Mouse (Mus musculus): ENCODE data around the gene Ank2. TPM values are rescaled to one million over a fixed set of nuclear protein-coding genes. Genes with fewer than 3 reads are reported as not detected.

Ank2 gene
- polyA plus RNA-seq, 1 experiment = 0.29 TPM

- Histone ChIP-seq H3K36me3 (ENCODE audit: control insufficient read depth) (no peaks in the 10 kb centered on the region), H3K27me3 (ENCODE audit: control insufficient read depth) (no peaks in the 10 kb centered on the region), H3K4me3 (replicated peaks) (no peak overlapping the region), H3K9me3 (ENCODE audit: control insufficient read depth, low read length) (peaks cover 14% of the 10 kb centered on the region), H3K4me1 (ENCODE audit: control insufficient read depth) (no peaks in the 10 kb centered on the region)
- TF ChIP-seq GATA1 (IDR thresholded peaks at IDR 0.05; ENCODE audit: low read length) = no peak
- TF ChIP-seq TAL1 (IDR thresholded peaks at IDR 0.05; ENCODE audit: low read length) = no peak
Measured at GRCm38 (mm10) chr3:127107281-127107680, 391.9 kb downstream of the Ank2 start.

DNA sequence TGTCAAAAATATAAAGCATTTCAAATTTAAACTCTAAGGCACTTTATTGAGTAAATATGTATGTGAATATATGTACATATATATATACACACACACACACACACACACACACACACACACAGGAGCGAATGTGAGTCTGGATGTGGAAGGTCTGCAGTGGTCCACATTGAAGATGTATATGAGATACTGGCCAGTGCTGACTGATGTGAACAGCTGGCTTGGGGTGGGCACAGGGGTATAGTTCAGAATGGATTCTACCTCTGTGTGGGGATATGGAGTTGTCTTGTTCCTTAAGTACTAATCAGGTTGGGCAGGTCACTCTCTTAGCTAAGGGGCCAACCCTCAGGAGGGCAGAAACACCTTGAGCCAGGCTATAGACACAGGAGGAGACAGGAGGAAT is 397.8 kb downstream of the Ank2 start:
- Histone ChIP-seq H3K4me3 (replicated peaks) (no peak overlapping the region), H3K36me3 (ENCODE audit: control insufficient read depth) (no peaks in the 10 kb centered on the region), H3K27me3 (ENCODE audit: control insufficient read depth) (no peaks in the 10 kb centered on the region), H3K9me3 (ENCODE audit: control insufficient read depth, low read length) (peaks cover 7% of the 10 kb centered on the region; the same call in 1 of the 2 replicates), H3K4me1 (ENCODE audit: control insufficient read depth) (no peaks in the 10 kb centered on the region)
- TF ChIP-seq GATA1 (IDR thresholded peaks at IDR 0.05; ENCODE audit: low read length) (no peak), TAL1 (IDR thresholded peaks at IDR 0.05; ENCODE audit: low read length) (no peak)

DNA sequence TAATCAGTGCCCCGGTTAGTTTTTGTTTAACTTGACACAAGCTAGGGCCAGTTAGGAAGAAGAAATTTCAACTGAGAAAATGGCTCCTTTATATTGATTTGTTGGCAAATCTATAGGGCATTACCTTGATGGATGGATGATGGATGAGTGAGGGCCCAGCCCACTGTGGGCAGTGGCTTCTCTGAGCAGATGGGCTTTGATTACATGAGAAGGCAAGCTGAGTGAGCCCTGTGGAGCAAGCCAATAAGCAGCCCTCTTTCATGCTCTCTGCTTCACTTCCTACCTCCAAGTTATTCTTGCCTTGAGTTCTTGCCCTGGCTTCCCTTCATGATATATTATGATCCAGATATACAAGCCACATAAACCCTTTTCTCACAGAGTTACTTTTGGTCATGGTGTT is 401.4 kb downstream of the Ank2 start:
- Histone ChIP-seq H3K4me1 (ENCODE audit: control insufficient read depth) (no peaks in the 10 kb centered on the region), H3K27me3 (ENCODE audit: control insufficient read depth) (no peaks in the 10 kb centered on the region), H3K9me3 (ENCODE audit: control insufficient read depth, low read length) (peaks cover 2% of the 10 kb centered on the region; the same call in 1 of the 2 replicates), H3K4me3 (replicated peaks) (no peak overlapping the region), H3K36me3 (ENCODE audit: control insufficient read depth) (no peaks in the 10 kb centered on the region)
- TF ChIP-seq TAL1 (IDR thresholded peaks at IDR 0.05; ENCODE audit: low read length) = no peak
- TF ChIP-seq GATA1 (IDR thresholded peaks at IDR 0.05; ENCODE audit: low read length) = no peak

DNA sequence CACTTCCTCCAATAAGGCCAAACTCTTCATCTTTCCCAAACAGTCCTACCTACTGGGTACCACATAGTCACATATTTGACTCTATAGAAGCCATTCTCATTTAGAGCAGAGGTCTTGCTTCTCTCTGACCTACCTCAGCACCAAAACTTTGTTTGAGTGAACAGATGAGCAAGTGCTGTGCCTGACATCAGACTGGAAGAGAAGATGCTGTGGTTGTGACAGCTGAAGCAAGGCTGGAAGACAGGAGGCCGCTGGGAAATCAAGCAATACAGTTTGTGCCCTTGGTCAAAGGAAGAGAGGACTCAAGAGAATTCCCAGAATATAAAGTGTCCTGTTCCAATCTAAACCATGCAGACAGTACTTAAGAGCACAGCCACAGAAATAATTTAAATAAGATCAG is 402.0 kb downstream of the Ank2 start:
- Histone ChIP-seq H3K36me3 (ENCODE audit: control insufficient read depth) (no peaks in the 10 kb centered on the region), H3K4me3 (replicated peaks) (no peak overlapping the region), H3K27me3 (ENCODE audit: control insufficient read depth) (no peaks in the 10 kb centered on the region), H3K9me3 (ENCODE audit: control insufficient read depth, low read length) (peaks cover 2% of the 10 kb centered on the region; the same call in 1 of the 2 replicates), H3K4me1 (ENCODE audit: control insufficient read depth) (no peaks in the 10 kb centered on the region)
- TF ChIP-seq TAL1 (IDR thresholded peaks at IDR 0.05; ENCODE audit: low read length) (no peak), GATA1 (IDR thresholded peaks at IDR 0.05; ENCODE audit: low read length) (no peak)

GRCm38 (mm10) chr3:127093631-127094030 is 405.5 kb downstream of the Ank2 start:
- Histone ChIP-seq H3K27me3 (ENCODE audit: control insufficient read depth) (no peaks in the 10 kb centered on the region), H3K36me3 (ENCODE audit: control insufficient read depth) (no peaks in the 10 kb centered on the region), H3K9me3 (ENCODE audit: control insufficient read depth, low read length) (peaks cover 2% of the 10 kb centered on the region; the same call in 1 of the 2 replicates), H3K4me3 (replicated peaks) (no peak overlapping the region), H3K4me1 (ENCODE audit: control insufficient read depth) (no peaks in the 10 kb centered on the region)
- TF ChIP-seq GATA1 (IDR thresholded peaks at IDR 0.05; ENCODE audit: low read length) (no peak), TAL1 (IDR thresholded peaks at IDR 0.05; ENCODE audit: low read length) (no peak)

- TF ChIP-seq GATA1 (IDR thresholded peaks at IDR 0.05; ENCODE audit: low read length) (no peak), TAL1 (IDR thresholded peaks at IDR 0.05; ENCODE audit: low read length) (no peak)
- no peaks in the 10 kb centered on the region for H3K27me3 ChIP-seq (ENCODE audit: control insufficient read depth)
- H3K9me3 ChIP-seq (ENCODE audit: control insufficient read depth, low read length) = no peaks in the 10 kb centered on the region
Measured at GRCm38 (mm10) chr3:127087574-127087973, 411.6 kb downstream of the Ank2 start.

GRCm38 (mm10) chr3:127086834-127087506 is 412.2 kb downstream of the Ank2 start:
- no peak for TF ChIP-seq GATA1 (IDR thresholded peaks at IDR 0.05; ENCODE audit: low read length)
- TF ChIP-seq TAL1 (IDR thresholded peaks at IDR 0.05; ENCODE audit: low read length) = no peak
- H3K27me3 ChIP-seq (ENCODE audit: control insufficient read depth) = no peaks in the 10 kb centered on the region
- H3K4me3 ChIP-seq (replicated peaks) = no peak overlapping the region

More at GRCm38 (mm10) chr3:127087574-127087973, 411.6 kb downstream of the Ank2 start:
- Histone ChIP-seq H3K36me3 (ENCODE audit: control insufficient read depth) (no peaks in the 10 kb centered on the region), H3K4me1 (ENCODE audit: control insufficient read depth) (no peaks in the 10 kb centered on the region), H3K4me3 (replicated peaks) (no peak overlapping the region)

GRCm38 (mm10) chr3:127077369-127077768 is 421.8 kb downstream of the Ank2 start:
- Histone ChIP-seq H3K9me3 (ENCODE audit: control insufficient read depth, low read length) (no peaks in the 10 kb centered on the region), H3K36me3 (ENCODE audit: control insufficient read depth) (no peaks in the 10 kb centered on the region), H3K27me3 (ENCODE audit: control insufficient read depth) (no peaks in the 10 kb centered on the region), H3K4me3 (replicated peaks) (no peak overlapping the region), H3K4me1 (ENCODE audit: control insufficient read depth) (no peaks in the 10 kb centered on the region)
- TF ChIP-seq TAL1 (IDR thresholded peaks at IDR 0.05; ENCODE audit: low read length) = no peak
- no peak for TF ChIP-seq GATA1 (IDR thresholded peaks at IDR 0.05; ENCODE audit: low read length)

More at GRCm38 (mm10) chr3:127086834-127087506, 412.2 kb downstream of the Ank2 start:
- Histone ChIP-seq H3K36me3 (ENCODE audit: control insufficient read depth) (no peaks in the 10 kb centered on the region), H3K4me1 (ENCODE audit: control insufficient read depth) (no peaks in the 10 kb centered on the region), H3K9me3 (ENCODE audit: control insufficient read depth, low read length) (no peaks in the 10 kb centered on the region)

- Histone ChIP-seq H3K36me3 (ENCODE audit: control insufficient read depth) (no peaks in the 10 kb centered on the region), H3K27me3 (ENCODE audit: control insufficient read depth) (no peaks in the 10 kb centered on the region), H3K9me3 (ENCODE audit: control insufficient read depth, low read length) (no peaks in the 10 kb centered on the region), H3K4me3 (replicated peaks) (no peak overlapping the region), H3K4me1 (ENCODE audit: control insufficient read depth) (no peaks in the 10 kb centered on the region)
- no peak for TF ChIP-seq TAL1 (IDR thresholded peaks at IDR 0.05; ENCODE audit: low read length)
- TF ChIP-seq GATA1 (IDR thresholded peaks at IDR 0.05; ENCODE audit: low read length) = no peak
Measured at GRCm38 (mm10) chr3:127075531-127076280, 423.4 kb downstream of the Ank2 start.
